Mouse (Mus musculus) Patski (cell line): ENCODE measurements at regions not wholly inside any gene's neighbourhood (a gene's known extent, or its start where the extent isn't known, plus 50 kb on each side); places are given as distances from the start of the nearest gene placed in this dataset.
"Not testable (repeated sequence)": the region's sequence is repeated elsewhere in the genome, so short reads cannot be mapped to it uniquely, and the experiment has no call there.

Experiments used
- ATAC-seq: fragments of 100-300 bp; one replicate; pipeline ENCODE4 v1.8.0; 2021
- CTCF ChIA-PET: fragments of 350-600 bp; sonication (Branson Sonifier 250); formaldehyde crosslinking; loops from one replicate; lab custom pipeline; 2022; ENCODE audit warnings: inconsistent platforms; lab: Charles Lee
- POLR2A ChIA-PET: fragments of 350-600 bp; sonication (Branson Sonifier 250); formaldehyde crosslinking; loops from one replicate; lab custom pipeline; 2022; ENCODE audit warnings: antibody characterized with exemption, inconsistent platforms; lab: Charles Lee
- DNase-seq: peaks from one replicate; pipeline ENCODE4 v3.0.0-alpha.2; 2011; ENCODE audit warnings: low read depth, low spot score
- H3K27me3 ChIP-seq: fragments of 371-371 bp; one replicate; pipeline ENCODE4 v1.5.1; 2021
- CTCF ChIP-seq: fragments of 100-300 bp; IDR thresholded peaks from one replicate; pipeline ENCODE4 v1.5.1; 2021
- in situ Hi-C: fragments of 300-500 bp; cut with MboI; formaldehyde crosslinking; loops from 3 replicates; pipeline ENCODE4 v1.11.1; 2018; ENCODE audit warnings: low pct_unique_long_range_greater_than_20kb, mixed read lengths

DNA sequence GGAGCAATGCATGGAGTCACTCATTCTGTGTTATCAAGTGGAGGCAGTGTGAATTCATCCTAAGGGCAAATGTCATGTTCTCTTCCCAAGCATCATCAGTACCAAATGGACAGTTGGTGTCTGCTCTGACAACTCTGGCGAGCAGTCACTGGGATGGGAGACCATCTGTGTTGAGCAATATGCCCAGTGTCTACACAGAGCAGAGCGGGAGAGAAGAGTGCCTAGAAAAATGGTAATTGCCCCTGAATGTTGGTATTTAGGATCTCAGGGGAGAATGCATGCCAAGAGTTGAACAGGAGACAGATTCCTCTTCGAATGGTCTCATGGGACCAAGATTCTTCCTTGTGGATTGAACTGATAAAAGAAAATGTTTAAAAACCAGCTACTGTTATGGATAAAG lies 454.0 kb downstream of the Ets1 start:
- POLR2A ChIA-PET, result no interaction called here
- no peak for TF ChIP-seq CTCF
- CTCF ChIA-PET, result no interaction called here
- no peak for ATAC-seq
- H3K27me3 ChIP-seq, result peaks cover 8% of the 10 kb centered on the region
- no peak for DNase-seq
- in situ Hi-C loops, result loop anchor here (25.0 kb wide), 1 partner anchor 1128 kb away; no protein-coding TSS in a partner anchor

DNA sequence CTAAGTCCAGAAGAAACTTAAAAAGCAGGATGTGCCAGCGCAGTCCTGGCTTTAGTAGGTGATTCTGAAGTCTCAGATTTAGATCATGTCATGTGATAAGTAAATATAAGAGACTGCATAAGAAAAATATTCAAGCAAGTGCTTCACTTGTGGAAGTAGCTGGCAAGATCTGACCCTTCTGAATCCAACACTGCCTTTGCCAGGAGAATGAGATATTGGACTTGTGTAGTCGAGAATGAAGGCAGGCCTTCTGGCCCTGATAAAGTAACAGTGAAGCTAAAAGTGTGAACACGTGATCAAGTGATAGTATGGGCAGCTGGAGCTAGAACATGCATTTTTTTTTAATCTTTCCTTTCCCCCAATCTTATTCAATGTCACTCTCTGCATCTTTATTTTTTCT lies 455.6 kb downstream of the Ets1 start:
- no peak for TF ChIP-seq CTCF
- ATAC-seq, result no peak
- ChIA-PET POLR2A (no interaction called here), CTCF (no interaction called here)
- in situ Hi-C loops, result loop anchor here (25.0 kb wide), 1 partner anchor 1129 kb away; no protein-coding TSS in a partner anchor
- H3K27me3 ChIP-seq, result peaks cover 8% of the 10 kb centered on the region
- DNase-seq, result no peak

DNA sequence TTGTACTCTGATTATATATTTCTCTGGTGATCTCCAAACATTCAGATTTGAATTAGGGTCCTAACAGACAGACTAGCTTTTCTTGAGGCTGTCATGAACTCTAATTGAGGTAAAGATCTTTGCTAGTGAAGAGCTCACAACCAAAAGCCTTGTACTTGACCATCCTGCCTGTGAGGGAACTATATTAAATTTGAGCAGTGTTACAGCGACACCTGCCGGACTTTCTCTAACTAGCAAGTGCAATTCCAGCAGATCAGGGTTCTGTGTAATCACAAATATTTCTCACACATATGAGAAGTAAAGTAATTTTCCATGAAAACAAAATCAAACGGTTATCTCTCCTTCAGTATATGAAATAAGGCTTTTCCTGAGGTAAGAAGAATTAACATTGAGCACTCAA lies 459.6 kb downstream of the Ets1 start:
- ChIA-PET POLR2A (no interaction called here), CTCF (interaction anchor here (0.8 to 1.0 kb wide), 6 partner anchors 161 to 690 kb away, joined by 3 to 6 read pairs (median 3); no protein-coding TSS in a partner anchor)
- peak; percentile 27 for DNase-seq
- ATAC-seq, result no peak
- H3K27me3 ChIP-seq, result peaks cover 4% of the 10 kb centered on the region
- in situ Hi-C loops, result loop anchor here (5.0 to 25.0 kb wide), 4 partner anchors 152 to 1133 kb away; no protein-coding TSS in a partner anchor
- peak; percentile 80 for TF ChIP-seq CTCF

DNA sequence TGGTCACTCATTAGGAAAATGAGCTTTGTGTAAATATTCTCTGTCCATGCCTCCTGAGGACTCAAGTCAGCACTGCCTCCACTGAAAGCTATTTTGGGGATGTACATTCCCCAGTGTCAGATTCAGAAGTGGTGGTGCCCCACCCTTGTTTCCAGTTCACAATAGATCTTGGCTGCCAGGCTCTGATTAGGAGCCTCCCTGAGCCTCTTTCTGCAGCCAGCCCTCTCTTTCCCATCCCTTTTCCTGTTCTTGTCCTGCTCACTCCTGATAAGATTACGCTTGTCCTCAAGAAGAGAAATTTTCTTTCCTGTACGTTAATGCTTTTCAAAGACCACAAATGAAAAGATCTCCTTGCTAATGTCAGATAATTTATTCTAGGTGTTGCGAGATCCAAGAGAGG lies 465.2 kb downstream of the Ets1 start:
- POLR2A ChIA-PET, result no interaction called here
- peaks cover 4% of the 10 kb centered on the region for H3K27me3 ChIP-seq
- TF ChIP-seq CTCF, result no peak
- in situ Hi-C loops, result no loop called here
- ATAC-seq (no peak), DNase-seq (no peak)
- CTCF ChIA-PET, result interaction anchor here (0.9 kb wide), 1 partner anchor 51 kb away, joined by 4 read pairs; no protein-coding TSS in a partner anchor

DNA sequence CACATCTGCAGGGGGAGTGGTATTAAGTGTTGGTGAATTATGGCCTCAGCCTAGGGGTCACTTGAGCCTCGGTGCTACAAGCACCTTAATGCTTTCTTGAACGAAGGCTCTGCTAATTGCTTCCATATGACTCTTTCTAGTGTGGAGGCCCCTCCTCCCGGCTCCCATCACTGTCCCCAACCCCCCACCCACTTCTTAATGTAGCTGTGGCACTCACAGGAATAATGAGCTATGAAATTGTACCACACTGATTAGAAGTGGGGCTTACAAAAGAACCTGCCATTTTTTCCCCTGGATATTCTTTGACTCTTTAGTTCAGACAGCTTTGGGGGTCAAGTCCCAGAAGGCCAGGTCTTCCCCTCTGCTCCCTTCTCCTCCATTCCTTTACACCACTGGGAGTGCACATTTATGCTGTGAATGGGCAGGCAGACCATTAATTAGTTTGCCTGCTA lies 468.6 kb downstream of the Ets1 start:
- CTCF ChIA-PET, result interaction anchor here (0.7 kb wide), 1 partner anchor 1946 kb away, joined by 3 read pairs; no protein-coding TSS in a partner anchor
- H3K27me3 ChIP-seq, result no peaks in the 10 kb centered on the region
- POLR2A ChIA-PET, result no interaction called here
- no peak for DNase-seq
- in situ Hi-C loops, result no loop called here
- no peak for TF ChIP-seq CTCF
- no peak for ATAC-seq

DNA sequence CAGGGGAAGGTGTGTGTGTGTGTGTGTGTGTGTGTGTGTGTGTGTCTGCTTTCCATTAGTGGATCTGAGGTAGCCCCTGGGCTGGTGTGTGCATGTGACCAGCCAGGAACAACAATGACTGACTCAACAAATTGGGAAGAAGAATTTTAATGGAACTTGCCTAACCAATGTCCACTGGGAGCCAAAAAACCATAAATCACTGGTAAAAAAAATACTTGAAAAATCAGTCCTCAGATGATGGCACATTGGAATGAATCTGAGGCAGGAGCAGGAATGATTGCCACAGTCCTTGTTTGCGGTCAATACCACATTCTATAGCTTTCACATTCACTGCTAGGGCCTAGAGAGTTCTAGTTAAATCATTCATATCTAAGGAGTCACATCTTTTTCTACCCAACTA lies 487.8 kb downstream of the Ets1 start:
- POLR2A ChIA-PET, result no interaction called here
- in situ Hi-C loops, result no loop called here
- H3K27me3 ChIP-seq, result no peaks in the 10 kb centered on the region
- DNase-seq (no peak), ATAC-seq (no peak)
- no peak for TF ChIP-seq CTCF
- CTCF ChIA-PET, result no interaction called here

DNA sequence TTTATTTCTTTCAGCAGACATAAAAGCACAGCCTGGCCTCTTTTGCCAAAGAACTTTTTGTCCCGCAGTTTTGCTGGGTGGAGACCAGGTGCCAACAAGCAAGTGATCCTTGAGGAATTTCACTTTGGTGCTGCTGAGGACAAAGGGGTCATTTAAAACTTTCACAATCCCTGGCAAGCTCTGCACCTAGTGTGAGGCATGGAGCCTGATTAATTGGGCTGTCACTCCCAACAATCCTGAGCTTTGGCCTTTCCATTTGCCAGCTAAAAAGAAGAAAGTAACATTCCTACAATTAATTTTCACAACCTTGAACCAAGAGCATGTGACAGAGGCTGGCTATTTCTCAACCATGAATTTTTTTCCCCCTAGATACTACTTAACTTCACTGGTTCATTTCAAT lies 516.2 kb downstream of the Ets1 start:
- POLR2A ChIA-PET, result no interaction called here
- peak; percentile 31 for ATAC-seq
- DNase-seq, result peak; percentile 27
- CTCF ChIA-PET, result interaction anchor here (1.1 to 2.0 kb wide), 2 partner anchors 16 to 51 kb away, joined by 3 to 4 read pairs; no protein-coding TSS in a partner anchor
- no peak for TF ChIP-seq CTCF
- in situ Hi-C loops, result no loop called here
- H3K27me3 ChIP-seq, result no peaks in the 10 kb centered on the region

DNA sequence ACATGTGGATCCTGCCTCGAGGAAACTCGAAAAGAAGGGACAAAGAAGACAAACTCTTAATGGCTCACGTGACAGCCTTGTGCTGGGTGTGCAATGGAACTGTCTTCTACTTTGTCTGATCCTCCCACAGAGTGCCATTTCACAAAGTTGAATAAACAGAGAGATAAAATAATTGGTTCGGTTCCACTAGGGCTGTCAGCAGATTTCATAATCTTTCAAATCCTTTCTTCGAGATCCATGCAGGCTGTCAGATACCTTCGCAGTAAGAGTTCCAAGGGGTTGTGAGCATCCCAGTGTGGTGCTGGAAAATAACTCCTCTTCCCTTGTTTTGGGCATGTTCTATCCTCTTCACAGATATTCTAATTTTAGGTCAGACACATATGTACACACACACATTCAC lies 532.1 kb downstream of the Ets1 start:
- no peak for ATAC-seq
- POLR2A ChIA-PET, result no interaction called here
- no peaks in the 10 kb centered on the region for H3K27me3 ChIP-seq
- CTCF ChIA-PET, result no interaction called here
- TF ChIP-seq CTCF, result no peak
- in situ Hi-C loops, result no loop called here
- DNase-seq, result no peak

DNA sequence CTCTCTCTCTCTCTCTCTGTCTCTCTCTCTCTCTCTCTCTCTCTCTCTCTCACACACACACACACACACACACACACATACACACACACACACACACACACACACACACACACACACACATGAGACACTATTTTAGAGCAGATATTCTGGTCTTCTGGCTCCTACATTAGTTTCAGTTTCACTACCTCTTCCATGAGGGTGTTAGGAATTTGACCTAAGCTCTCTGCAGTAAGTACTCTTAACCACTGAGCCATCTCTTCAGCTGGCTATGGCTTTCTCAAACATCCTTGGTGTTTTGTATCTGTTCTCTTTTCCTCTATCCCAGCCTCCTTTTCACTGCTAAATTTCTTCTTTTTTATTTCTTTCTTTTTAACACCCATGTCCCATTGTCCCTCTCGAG lies 533.1 kb downstream of the Ets1 start:
- DNase-seq, ATAC-seq, H3K27me3 ChIP-seq, in situ Hi-C loops, CTCF ChIA-PET: not testable (repeated sequence)
- POLR2A ChIA-PET, result interaction anchor here (0.6 kb wide), 1 partner anchor 18 kb away, joined by 3 read pairs; no protein-coding TSS in a partner anchor

DNA sequence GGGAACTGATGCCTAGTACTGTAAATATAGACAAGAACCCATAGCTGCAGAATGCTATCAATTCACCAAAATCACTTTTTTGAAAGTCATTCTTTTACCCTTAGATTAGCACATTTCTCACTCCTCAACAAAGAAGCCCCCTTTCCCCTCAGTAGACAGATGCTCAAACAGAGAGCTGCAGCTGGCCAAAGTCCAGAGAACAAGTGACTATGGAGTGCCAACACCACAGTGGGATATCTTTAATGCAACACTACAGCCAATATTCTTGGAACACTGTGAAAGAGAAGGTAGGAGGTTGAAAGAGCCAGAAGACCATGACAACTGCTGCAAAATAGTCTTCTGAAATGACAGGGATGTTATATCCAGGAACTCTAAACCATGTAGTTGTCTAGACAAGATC lies 544.0 kb downstream of the Ets1 start:
- POLR2A ChIA-PET, result no interaction called here
- no peak for TF ChIP-seq CTCF

DNA sequence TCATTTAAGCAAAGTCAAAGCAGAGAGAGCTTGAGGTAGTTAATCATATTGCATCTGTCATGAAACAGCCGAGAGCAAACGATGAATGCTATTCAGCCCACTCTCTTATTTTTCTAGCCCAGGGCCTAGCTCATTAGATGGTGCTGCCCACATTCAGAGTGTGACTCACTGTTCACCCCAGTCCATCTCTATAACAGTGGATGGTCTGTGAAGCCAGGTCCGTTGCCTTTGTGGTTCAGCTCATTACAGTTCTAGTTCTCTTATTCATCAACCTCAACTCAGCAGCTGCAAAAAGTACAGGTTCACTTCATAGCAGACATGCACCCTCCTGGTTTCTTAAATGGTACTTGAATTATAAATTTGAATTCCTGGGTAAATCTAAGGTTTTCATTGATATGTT lies 551.2 kb downstream of the Ets1 start:
- CTCF ChIA-PET, result interaction anchor here (1.0 kb wide), 1 partner anchor 20 kb away, joined by 3 read pairs; no protein-coding TSS in a partner anchor
- ATAC-seq, result no peak
- in situ Hi-C loops, result no loop called here
- no peak for DNase-seq
- H3K27me3 ChIP-seq, result peaks cover 10% of the 10 kb centered on the region
- TF ChIP-seq CTCF, result no peak
- POLR2A ChIA-PET, result interaction anchor here (0.5 kb wide), 1 partner anchor 18 kb away, joined by 3 read pairs; no protein-coding TSS in a partner anchor

More for the DNA sequence above, 544.0 kb downstream of the Ets1 start:
- CTCF ChIA-PET, result no interaction called here
- ATAC-seq (no peak), DNase-seq (no peak)
- H3K27me3 ChIP-seq, result peaks cover 10% of the 10 kb centered on the region
- in situ Hi-C loops, result no loop called here
